Mouse (Mus musculus): ENCODE results near the gene Fam57b. TPM values are rescaled to one million over a fixed set of nuclear protein-coding genes. Genes with fewer than 3 reads are reported as not detected.

Gene Fam57b
- polyA plus RNA-seq, 1 experiment, result 2.9 TPM

DNA sequence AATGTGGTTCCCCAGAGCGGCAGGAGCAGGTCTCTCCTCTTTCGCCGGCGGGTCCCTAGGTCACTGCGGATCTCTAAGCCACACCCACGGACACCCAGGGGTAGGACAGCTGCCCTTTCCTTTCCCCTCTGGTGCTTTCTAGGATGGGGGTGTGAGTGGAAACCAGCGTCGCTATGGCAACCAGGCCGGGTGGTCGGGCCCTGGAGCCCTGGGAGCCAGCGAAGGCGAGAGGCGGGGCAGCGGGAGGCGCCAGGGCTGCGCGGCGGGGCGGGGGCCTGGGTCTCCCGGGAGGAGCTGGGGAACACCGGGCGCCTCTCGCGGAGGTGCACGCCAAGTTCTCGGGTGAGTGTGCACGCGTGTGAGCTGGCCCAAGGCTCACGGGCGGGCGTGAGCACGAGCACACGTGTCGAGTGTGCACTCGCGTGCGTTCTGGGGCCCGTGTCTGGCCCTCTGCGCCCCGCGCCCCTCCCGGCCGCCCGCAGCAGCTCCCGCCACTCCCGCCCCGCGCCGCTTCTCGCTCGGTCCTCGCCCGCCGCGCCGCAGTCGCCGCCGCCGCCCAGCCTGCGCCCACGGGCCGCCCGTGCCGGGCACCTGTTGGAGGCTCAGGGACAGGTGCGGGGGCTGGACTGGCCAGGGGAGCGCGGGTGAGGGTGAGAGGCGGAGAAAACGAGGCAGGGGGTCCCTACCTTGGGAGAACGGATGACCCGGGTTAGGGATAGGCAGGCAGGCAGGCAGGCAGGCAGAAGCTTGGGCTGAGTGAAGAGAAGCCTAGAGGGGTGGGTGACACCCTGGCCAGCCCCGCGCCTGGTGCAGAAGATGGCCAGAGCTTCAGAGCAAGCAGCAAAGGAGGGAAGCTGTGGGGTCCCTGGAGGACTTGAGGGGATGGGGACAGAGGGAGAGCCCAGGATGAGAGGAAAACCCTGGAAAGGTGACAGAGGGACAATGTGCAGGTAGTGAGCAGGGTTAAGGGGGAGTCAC lies 50.2 kb downstream of the Fam57b start:
- TF ChIP-seq POLR2A (IDR thresholded peaks at IDR 0.05; ENCODE audit: control insufficient read depth, extremely low read depth, insufficient read depth, low read length, poor library complexity) (no peak), CTCF (IDR thresholded peaks at IDR 0.05; ENCODE audit: borderline replicate concordance, control insufficient read depth, extremely low read depth, insufficient read depth, low read length, poor library complexity) (no peak)
- H3K4me3 ChIP-seq (ENCODE audit: control insufficient read depth, insufficient read depth, low read length), result no peak overlapping the region
- no peak for DNase-seq
- H3K4me1 ChIP-seq (replicated peaks; ENCODE audit: control insufficient read depth, insufficient read depth, low read length), result peaks cover 6% of the 10 kb centered on the region
- peaks cover 22% of the 10 kb centered on the region; the same call in 1 of the 2 replicates for H3K27me3 ChIP-seq (ENCODE audit: control insufficient read depth, insufficient read depth, low read length)
- no peak overlapping the region for H3K27ac ChIP-seq (ENCODE audit: control insufficient read depth, insufficient read depth, low read length)
- H3K36me3 ChIP-seq (ENCODE audit: control insufficient read depth, insufficient read depth, low read length), result peaks cover 11% of the 10 kb centered on the region
- 3% methylated on average over 74 of the region's 74 CpGs for WGBS

DNA sequence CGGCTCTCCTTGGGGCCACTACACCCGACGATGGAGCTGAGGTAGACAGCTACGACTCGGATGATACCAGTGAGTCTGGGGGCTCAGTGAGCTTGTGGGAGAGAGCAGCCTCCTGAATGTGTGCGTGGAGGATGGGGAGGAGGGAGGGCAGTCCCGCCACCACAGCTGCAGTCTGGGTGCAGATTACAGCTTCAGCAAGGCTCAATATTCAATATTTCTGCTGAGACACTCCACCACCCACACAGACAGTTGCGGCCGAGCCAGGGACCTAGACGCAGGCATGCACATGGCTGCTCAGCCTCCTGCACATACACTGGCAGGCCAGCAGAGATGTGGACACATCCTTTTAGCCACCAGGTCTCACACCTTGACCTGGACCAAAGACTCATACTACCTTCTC lies 51.3 kb downstream of the Fam57b start:
- TF ChIP-seq CTCF (IDR thresholded peaks at IDR 0.05; ENCODE audit: borderline replicate concordance, control insufficient read depth, extremely low read depth, insufficient read depth, low read length, poor library complexity) (no peak), POLR2A (IDR thresholded peaks at IDR 0.05; ENCODE audit: control insufficient read depth, extremely low read depth, insufficient read depth, low read length, poor library complexity) (no peak)
- 29% methylated on average over 10 of the region's 10 CpGs for WGBS
- Histone ChIP-seq H3K4me3 (ENCODE audit: control insufficient read depth, insufficient read depth, low read length) (no peak overlapping the region), H3K27me3 (ENCODE audit: control insufficient read depth, insufficient read depth, low read length) (peaks cover 21% of the 10 kb centered on the region; the same call in 1 of the 2 replicates), H3K4me1 (replicated peaks; ENCODE audit: control insufficient read depth, insufficient read depth, low read length) (peaks cover 6% of the 10 kb centered on the region), H3K36me3 (ENCODE audit: control insufficient read depth, insufficient read depth, low read length) (peaks cover 15% of the 10 kb centered on the region), H3K27ac (ENCODE audit: control insufficient read depth, insufficient read depth, low read length) (no peak overlapping the region)
- no peak for DNase-seq

DNA sequence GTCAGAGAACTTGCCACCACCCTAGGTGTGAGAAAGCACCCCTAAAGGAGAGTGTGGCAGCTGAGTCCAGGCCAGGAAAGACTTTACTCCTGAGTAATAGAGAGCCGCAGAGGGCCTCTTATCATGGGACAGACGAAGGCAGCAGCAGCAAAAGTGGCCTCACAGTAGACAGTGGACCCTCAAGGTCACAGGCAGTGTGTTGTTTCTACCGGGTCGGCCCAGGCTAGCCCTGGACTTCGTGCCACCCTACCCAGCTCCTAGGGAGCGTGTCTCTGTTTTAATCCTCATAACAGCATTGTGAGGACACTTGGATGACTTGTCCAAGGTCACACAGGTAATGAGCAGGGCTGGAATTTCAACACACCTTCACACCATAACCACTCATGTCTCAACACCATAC lies 52.7 kb downstream of the Fam57b start:
- no peak overlapping the region for H3K4me3 ChIP-seq (ENCODE audit: control insufficient read depth, insufficient read depth, low read length)
- H3K4me1 ChIP-seq (replicated peaks; ENCODE audit: control insufficient read depth, insufficient read depth, low read length), result peaks cover 6% of the 10 kb centered on the region
- H3K36me3 ChIP-seq (ENCODE audit: control insufficient read depth, insufficient read depth, low read length), result peaks cover 23% of the 10 kb centered on the region
- H3K27ac ChIP-seq (ENCODE audit: control insufficient read depth, insufficient read depth, low read length), result no peak overlapping the region
- 87% methylated on average over 6 of the region's 6 CpGs for WGBS
- peaks cover 21% of the 10 kb centered on the region; the same call in 1 of the 2 replicates for H3K27me3 ChIP-seq (ENCODE audit: control insufficient read depth, insufficient read depth, low read length)
- no peak for TF ChIP-seq CTCF (IDR thresholded peaks at IDR 0.05; ENCODE audit: borderline replicate concordance, control insufficient read depth, extremely low read depth, insufficient read depth, low read length, poor library complexity)
- TF ChIP-seq POLR2A (IDR thresholded peaks at IDR 0.05; ENCODE audit: control insufficient read depth, extremely low read depth, insufficient read depth, low read length, poor library complexity), result no peak
- no peak for DNase-seq

DNA sequence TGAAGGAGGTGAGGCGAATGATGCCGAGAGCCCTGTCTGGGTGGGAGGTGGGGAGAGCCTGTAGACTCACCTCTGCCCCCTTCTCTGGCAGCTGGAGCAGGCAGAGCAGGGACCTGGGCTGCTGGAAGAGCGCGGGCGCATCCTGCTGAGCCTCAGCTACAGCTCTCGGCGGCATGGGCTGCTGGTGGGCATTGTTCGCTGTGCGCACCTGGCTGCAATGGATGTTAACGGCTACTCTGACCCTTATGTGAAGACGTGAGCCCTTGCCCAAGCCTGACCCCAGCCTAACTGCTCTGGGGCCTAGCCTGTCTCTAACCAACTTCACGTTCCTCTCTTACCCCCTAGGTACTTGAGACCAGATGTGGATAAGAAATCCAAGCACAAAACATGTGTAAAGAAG lies 53.7 kb downstream of the Fam57b start:
- WGBS, result 86% methylated on average over 12 of the region's 12 CpGs
- TF ChIP-seq CTCF (IDR thresholded peaks at IDR 0.05; ENCODE audit: borderline replicate concordance, control insufficient read depth, extremely low read depth, insufficient read depth, low read length, poor library complexity) (no peak), POLR2A (IDR thresholded peaks at IDR 0.05; ENCODE audit: control insufficient read depth, extremely low read depth, insufficient read depth, low read length, poor library complexity) (no peak)
- no peak overlapping the region for H3K4me3 ChIP-seq (ENCODE audit: control insufficient read depth, insufficient read depth, low read length)
- H3K4me1 ChIP-seq (replicated peaks; ENCODE audit: control insufficient read depth, insufficient read depth, low read length), result peaks cover 6% of the 10 kb centered on the region
- no peak overlapping the region for H3K27ac ChIP-seq (ENCODE audit: control insufficient read depth, insufficient read depth, low read length)
- no peak for DNase-seq
- peaks cover 33% of the 10 kb centered on the region for H3K36me3 ChIP-seq (ENCODE audit: control insufficient read depth, insufficient read depth, low read length)
- peaks cover 21% of the 10 kb centered on the region; the same call in 1 of the 2 replicates for H3K27me3 ChIP-seq (ENCODE audit: control insufficient read depth, insufficient read depth, low read length)

DNA sequence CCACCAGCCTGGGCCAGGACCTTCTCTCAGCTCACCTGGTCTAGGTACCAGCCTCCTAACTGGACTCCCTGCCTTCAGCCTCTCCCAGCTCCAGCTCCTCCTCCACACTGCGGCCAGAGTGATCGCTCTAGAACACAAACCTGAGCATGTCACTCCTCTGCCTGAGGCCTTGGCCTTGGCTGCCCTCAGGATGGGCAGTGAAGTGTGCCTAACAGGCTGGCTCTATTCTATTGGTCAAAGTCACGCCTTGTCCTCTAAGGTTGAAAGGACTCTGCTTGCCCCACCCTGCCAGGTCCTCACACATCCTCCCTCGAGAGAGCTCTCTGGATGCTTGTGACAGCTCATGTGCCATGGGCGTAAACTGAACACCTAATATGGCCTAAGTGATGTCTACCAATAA lies 56.0 kb downstream of the Fam57b start:
- Histone ChIP-seq H3K4me3 (ENCODE audit: control insufficient read depth, insufficient read depth, low read length) (no peak overlapping the region), H3K36me3 (ENCODE audit: control insufficient read depth, insufficient read depth, low read length) (peaks cover 37% of the 10 kb centered on the region), H3K4me1 (replicated peaks; ENCODE audit: control insufficient read depth, insufficient read depth, low read length) (peaks cover 9% of the 10 kb centered on the region), H3K27me3 (ENCODE audit: control insufficient read depth, insufficient read depth, low read length) (peaks cover 6% of the 10 kb centered on the region; the same call in 1 of the 2 replicates), H3K27ac (ENCODE audit: control insufficient read depth, insufficient read depth, low read length) (no peak overlapping the region)
- no peak for DNase-seq
- WGBS, result 95% methylated on average over 5 of the region's 5 CpGs
- no peak for TF ChIP-seq CTCF (IDR thresholded peaks at IDR 0.05; ENCODE audit: borderline replicate concordance, control insufficient read depth, extremely low read depth, insufficient read depth, low read length, poor library complexity)
- TF ChIP-seq POLR2A (IDR thresholded peaks at IDR 0.05; ENCODE audit: control insufficient read depth, extremely low read depth, insufficient read depth, low read length, poor library complexity), result no peak

DNA sequence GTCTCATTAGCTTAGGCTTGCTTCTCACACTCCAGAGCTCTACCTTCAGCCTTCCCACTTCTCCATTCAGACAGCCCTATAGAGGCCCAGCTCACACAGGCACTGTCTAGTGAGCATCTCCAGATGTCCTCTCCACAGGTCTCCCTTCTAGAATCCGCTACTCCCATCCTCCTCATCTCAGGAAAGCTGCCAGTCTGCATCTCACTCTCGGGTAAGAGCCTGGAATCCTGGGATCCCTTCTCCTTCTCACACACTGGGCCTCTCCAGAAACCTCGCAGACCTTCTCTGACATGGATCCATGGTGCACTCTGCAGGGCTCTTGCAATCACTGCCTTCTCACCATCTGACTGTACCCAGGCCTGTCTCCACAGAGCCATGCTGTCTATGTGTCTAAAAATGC lies 58.2 kb downstream of the Fam57b start:
- DNase-seq, result no peak
- H3K4me1 ChIP-seq (replicated peaks; ENCODE audit: control insufficient read depth, insufficient read depth, low read length), result peaks cover 9% of the 10 kb centered on the region
- TF ChIP-seq POLR2A (IDR thresholded peaks at IDR 0.05; ENCODE audit: control insufficient read depth, extremely low read depth, insufficient read depth, low read length, poor library complexity), result no peak
- no peak for TF ChIP-seq CTCF (IDR thresholded peaks at IDR 0.05; ENCODE audit: borderline replicate concordance, control insufficient read depth, extremely low read depth, insufficient read depth, low read length, poor library complexity)
- H3K4me3 ChIP-seq (ENCODE audit: control insufficient read depth, insufficient read depth, low read length), result no peak overlapping the region
- H3K27me3 ChIP-seq (ENCODE audit: control insufficient read depth, insufficient read depth, low read length), result no peaks in the 10 kb centered on the region
- H3K36me3 ChIP-seq (ENCODE audit: control insufficient read depth, insufficient read depth, low read length), result peaks cover 37% of the 10 kb centered on the region
- no peak overlapping the region for H3K27ac ChIP-seq (ENCODE audit: control insufficient read depth, insufficient read depth, low read length)
- 95% methylated on average over 3 of the region's 3 CpGs for WGBS

Measured in thymus, adult 2 months (tissue).